Mouse (Mus musculus) regulatory T cell (primary cell): Measurements from ENCODE around the gene Olfr1255.

ENCODE experiments used
- in situ Hi-C: fragments of 300-600 bp; cut with MboI, MseI; formaldehyde crosslinking; loops from one replicate; pipeline ENCODE4 v1.15.1; 2025; ENCODE audit warnings: high pct_unique_total_duplicates

Gene Olfr1255

GRCm38 (mm10) chr2:89811751-89812150 lies at the start of gene Olfr1255:
Olfr1255 (plus strand) TSS chr2:89812051.
- in situ Hi-C loops = no loop called here

GRCm38 (mm10) chr2:89793519-89793918 lies 18.3 kb upstream of the Olfr1255 start, which contains the start of gene Olfr1254:
Olfr1254 (minus strand) TSS chr2:89793619.
- in situ Hi-C loops = no loop called here

GRCm38 (mm10) chr2:89799583-89799982 lies 12.3 kb upstream of the Olfr1255 start:
- in situ Hi-C loops = no loop called here

- in situ Hi-C loops = no loop called here
Observed at GRCm38 (mm10) chr2:89810751-89811150, 1.1 kb upstream of the Olfr1255 start.

GRCm38 (mm10) chr2:89820216-89820615 lies 8.4 kb downstream of the Olfr1255 start:
- in situ Hi-C loops = no loop called here

GRCm38 (mm10) chr2:89841455-89841854 lies 29.6 kb downstream of the Olfr1255 start, which contains the start of gene Olfr1256:
Olfr1256 (minus strand) TSS chr2:89841555.
- in situ Hi-C loops = no loop called here

- in situ Hi-C loops = no loop called here
Observed at GRCm38 (mm10) chr2:89848105-89848504, 36.3 kb downstream of the Olfr1255 start, which contains the start of gene Olfr48. Olfr48 (minus strand) TSS chr2:89848205.

GRCm38 (mm10) chr2:89849230-89849629 lies 37.4 kb downstream of the Olfr1255 start:
- in situ Hi-C loops = no loop called here
